Mouse (Mus musculus) ovary, postnatal 36 days (tissue): Measurements from ENCODE around the gene Abcc1.
A peak's percentile ranks its signal among the peaks of the same experiment; 100 is the strongest.

Source experiments
- DNase-seq: peaks from one replicate; pipeline ENCODE4 v3.0.0; 2022; ENCODE audit warnings: low spot score, mixed read lengths

The Abcc1 gene

DNA sequence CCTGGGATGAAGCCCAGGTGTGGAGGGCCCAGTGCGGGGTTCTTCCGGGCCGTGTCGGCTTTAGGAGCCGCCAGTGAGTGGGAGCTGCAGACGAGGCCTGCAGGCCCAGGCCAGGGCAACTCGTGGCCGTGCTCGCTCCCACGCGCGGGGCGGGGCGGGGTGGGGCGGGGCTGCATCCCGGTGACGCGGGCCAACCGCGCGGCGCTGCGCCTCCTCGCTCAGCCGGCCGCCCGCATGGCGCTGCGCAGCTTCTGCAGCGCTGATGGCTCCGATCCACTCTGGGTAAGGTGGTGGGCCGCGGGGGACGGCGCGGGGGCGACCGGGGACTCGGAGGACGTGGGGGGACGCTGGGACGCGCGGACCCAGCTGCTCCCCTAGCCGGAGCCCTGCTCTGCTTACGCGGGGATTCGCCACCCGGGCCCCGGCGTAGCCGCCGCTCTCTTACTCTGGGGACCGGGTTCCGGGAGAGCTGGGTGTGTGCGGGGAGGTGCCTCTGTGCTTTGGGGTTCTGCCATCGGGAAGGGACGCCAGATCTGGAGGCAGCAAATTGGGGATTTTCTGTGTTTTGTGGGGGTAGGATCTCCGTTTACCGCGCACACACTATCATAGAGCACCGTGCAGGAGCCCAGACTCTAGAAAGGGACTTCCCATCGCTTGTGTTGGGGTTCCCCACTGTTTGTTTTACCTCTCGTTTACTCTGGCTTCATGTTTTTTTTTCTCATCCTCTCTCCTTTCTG lies at the start of gene Abcc1:
Gene Abcc1 (plus strand): TSS at position 197 of the 737 bp plus-strand sequence.
- DNase-seq, result peak; percentile 78

DNA sequence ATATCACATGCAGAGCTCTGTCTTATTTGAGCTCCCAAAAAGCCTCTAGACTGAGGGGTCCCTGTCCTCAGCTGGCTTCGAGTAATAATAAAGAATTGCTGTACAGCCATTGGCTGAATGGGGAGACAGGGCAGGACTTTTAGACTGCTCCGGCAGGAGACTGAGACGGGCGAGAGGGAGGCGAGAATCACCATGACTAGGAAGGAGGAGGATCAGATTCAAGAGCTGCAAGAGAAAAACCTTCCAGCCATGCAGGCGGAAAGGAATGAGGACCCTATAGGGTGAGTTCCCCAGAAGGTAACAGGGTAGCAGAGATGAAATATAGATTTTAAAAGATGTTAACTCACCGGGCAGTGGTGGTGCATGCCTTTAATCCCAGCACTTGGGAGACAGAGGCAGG lies 48.4 kb upstream of the Abcc1 start:
- DNase-seq, result no peak

DNA sequence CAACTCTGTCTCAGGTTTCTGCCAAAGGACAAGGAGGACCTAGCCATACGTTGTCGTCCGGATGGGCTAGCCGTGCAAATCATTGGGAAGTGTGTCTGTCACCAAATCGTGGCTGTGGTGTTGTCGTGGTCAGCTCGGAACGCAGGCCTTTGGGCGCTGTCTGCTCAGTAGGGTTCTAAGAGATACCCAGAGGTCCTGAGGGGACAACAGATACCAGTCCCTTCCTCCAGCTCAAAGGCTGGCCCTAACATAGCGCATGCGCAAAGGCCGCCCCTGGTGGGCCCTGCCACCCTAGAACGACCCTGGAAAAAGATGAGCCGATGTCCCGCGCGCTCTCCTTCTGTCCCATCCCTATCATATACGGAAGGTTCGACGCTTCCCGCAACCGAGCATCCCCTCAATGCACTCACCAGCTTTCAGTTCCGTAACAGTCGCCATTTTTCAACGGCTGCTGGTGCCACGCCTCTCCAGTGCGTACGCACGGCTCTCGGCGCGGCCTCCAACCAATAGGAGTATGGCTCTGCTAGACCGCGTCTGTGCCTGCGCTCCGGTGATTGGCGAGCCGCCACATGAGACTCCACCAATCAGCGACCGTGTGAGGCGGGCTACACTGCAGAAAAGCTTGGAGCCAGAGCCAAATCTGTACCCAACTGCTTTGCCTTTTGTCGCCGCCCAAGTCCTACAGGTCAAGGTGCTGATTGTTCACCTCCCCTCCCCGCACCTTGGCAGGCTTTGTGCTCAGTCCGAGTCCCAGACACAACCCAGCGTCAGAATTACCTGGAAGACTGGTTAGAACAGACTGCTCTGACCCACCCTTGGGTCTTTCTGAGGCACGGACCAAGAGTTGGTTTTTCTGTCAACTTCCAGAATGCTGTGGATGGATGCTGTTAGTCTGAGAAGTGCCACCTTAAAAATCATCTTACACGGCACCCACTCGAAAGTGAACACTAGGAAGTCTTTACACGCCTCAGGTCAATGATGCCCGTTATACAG lies 44.2 kb upstream of the Abcc1 start, which contains the start of gene Fopnl:
Gene Fopnl (minus strand): TSS at position 522 of the 993 bp plus-strand sequence.
- peak; percentile 97 for DNase-seq

DNA sequence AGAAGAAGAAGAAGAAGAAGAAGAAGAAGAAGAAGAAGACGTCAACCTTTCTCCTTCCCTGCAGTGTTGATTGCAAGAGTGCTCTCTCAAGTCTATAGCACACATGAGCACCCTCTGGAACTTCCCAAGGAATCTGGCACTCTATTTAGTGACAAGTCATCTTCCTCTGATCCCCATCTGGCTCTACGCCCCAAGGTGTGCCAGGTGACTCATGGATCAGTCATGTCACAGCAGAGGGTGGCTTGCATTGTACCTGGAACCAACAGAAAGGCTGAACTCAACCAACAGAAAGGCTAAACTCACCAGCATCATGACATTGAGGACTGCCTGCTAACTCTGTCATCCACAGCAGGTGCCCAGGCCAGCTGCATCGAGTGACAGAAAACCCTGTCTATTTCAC lies 41.7 kb upstream of the Abcc1 start:
- DNase-seq, result no peak

DNA sequence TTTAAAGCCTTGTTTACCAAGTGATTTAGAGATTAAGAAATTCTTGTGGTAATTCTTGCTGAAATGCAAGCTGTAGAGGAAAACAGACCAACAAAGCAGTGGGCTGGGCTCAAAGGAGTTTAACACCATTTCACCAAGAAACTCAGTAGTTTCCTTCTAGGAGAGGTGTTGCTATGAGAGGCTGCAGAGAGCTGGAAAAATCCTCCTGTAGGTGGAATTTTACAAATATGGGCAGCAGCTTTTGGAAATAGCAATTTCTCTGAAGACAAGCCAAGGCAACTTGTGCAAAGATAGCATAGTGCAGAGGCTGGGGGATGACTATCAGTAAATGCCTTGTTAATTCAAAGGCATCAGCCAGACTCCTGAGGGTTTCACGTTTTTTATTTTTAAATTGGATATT lies 40.9 kb upstream of the Abcc1 start:
- DNase-seq, result no peak

DNA sequence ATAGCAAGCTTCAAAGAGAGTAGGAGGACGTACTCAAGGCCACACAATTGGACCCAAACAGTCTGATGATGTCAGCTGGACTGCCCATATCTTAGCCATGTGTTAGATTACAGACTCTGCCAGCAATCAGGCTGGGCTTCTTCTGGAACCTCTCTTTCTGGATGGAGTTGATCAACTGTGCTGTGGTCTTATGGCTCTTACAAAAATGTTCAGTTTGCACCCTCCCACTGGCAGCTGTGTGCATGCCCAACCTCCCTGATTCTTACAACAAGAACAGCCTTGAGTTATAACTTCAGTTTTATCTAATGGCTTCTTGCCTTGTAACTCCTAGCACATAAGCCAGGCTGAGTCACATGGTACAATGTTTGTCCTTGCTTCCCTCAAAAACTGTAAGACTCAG lies 33.2 kb upstream of the Abcc1 start:
- no peak for DNase-seq

DNA sequence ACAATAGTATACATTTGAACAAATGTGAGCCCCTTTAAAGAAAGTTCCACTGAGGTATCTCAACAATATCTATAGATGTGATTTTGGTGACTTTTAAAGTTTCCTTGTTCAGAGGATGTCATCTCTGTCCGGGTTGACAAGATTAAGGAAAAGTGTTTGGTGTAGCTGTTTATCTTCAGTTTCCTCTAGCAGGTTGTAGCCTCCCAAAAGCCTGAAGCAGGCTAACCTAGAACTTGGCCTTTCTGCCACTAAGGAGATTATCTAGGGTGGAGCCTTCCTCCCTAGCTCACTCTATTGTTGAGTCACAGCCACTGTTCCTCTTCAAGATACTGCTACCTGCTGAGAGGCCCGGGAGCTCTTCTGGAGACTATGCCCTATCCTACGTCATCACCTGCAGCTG lies 16.4 kb upstream of the Abcc1 start:
- no peak for DNase-seq

DNA sequence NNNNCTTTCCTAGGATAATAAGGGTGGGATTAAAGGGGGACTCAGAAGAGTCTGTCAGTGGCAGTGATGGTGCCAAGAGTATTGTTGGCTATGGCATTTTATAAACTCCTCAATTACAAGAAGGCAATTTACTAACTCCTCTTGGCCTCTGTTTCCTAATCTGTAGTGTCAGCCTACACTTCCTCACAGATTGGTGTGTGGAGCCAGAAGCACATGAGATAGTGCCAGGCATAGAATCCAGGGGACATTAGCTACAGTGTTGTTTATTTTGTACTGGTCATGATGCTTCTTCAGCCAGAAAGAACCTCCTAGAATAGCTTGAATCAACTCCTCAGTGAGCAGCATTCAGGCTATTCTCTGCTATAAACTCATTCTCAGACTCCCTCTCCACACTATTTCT lies 9.8 kb upstream of the Abcc1 start:
- DNase-seq, result no peak

DNA sequence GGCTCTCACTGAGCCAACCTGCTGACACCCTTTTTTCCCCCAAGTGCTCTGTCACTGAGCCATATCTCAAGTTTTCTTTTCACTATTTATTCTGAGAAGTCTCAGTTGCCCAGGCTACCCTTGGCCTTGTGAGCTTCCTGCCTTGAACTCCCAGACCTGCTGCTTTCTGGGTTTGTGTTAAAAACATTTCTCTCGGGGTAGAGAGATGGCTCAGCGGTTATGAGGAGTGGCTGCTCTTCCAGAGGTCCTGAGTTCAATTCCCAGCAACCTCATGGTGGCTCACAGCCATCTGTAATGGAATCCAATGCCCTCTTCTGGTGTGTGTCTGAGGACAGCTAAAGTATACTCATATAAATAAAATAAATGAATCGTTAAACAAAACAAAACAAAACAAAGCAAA lies 9.1 kb upstream of the Abcc1 start:
- no peak for DNase-seq

DNA sequence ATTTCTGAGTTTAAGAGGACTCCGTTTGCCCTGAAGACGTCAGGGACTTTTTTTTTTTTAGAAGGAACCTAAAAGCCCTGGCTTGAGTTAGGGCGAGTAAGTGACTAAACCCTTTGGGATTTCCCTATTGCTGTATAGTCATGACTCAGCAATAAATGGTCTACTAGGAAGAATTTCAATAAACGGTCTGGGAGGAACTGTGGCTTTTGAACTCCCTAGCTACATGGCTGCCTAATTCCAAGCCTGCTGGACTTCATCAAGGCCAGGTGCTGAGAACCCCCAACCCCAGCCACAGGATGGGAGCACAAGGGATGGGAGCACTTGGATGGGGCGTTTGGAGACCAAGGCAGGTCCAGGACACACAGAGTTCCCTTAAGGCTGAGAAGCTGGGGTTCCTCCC lies 8.7 kb upstream of the Abcc1 start:
- no peak for DNase-seq

DNA sequence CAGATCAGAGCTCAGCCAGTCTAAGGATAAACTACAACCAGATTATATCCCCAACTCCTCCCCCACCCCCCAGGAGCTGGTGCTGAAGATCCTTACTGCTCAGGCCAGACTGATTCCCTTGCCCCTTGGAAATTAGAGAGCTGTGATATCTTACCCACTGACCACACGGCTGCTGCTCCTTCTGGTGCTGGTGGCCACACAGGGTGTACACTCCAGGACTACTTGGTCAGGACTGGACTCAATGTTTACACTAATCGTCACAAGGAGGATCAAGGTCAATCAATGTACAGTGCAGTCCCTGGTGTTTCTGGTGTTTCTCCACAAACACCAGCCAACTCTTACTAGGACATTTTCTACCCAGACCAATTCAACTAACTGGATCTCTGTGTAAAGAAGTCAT lies 3.5 kb upstream of the Abcc1 start:
- DNase-seq, result no peak

DNA sequence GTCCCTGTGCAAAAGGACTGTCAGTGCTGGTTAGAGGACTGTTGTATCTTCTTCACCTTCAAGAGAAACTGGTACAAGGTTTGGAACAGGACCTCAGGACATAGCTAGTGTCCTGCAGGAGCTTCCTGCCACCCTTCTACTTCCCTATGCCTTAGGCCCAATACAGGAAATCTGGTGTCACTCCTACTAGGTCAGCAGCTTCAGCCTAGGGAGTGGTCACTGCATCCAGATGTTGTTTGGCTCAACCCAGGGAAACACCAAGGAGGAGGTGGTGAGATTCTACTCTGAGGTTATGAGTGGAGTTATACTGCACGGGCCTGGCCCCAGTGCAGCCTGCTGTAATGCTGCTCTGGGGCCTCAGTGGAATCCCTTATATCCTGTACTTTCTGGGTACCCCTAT lies 2.8 kb upstream of the Abcc1 start:
- DNase-seq, result no peak

DNA sequence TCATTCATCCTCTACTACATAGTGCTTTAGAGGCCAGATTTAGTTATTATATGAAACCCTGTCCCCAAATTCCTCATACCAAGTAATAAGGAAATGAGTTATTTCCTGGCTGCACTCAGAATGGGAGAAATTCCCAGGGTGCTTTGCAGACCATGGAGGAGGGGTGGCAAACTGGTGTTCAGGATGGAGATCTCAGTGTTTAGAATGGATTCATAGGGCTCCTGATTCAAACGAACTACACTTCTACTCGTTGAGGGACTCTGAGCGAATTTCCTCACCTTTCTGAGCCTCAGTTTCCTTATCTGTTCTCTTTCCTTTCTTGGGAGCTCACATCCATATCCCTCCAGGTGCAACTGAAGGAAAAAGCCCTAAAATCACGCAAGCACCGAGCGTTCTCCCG lies 427 bp upstream of the Abcc1 start:
- DNase-seq, result no peak

DNA sequence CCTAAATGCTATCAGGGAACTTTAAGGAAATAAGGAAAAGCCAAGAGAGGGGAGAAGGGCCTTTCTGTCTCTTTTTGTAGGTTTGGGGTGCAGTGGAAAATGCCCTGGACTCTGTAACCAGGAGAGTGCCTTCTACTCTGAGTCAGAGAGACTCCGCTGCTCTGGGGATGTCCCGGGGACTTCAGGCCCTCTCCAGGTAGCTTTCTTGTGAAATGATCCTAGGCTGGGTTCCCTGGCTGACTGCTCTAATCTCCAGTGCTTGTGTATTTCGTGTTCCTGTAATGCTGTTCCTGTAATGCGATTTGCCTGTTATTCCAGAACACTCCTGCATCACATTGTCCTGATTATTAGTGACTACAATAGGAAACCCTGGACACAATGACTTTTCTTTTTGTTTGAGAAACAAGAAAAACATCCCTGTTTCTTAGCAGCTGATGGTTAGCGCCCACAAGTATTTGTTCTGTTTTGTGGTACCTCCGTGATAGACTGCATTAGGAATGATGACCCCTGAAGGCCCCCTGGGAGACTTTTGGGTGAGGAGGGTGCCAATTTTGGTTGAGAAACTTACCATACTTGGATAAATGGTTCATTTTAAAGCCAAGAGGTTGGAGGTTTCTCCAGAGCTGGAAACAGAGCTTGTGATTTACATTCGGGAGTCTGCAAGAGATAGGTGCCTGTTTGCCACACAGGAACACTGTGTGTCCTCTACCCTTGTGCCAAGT lies 902 bp downstream of the Abcc1 start:
- no peak for DNase-seq

DNA sequence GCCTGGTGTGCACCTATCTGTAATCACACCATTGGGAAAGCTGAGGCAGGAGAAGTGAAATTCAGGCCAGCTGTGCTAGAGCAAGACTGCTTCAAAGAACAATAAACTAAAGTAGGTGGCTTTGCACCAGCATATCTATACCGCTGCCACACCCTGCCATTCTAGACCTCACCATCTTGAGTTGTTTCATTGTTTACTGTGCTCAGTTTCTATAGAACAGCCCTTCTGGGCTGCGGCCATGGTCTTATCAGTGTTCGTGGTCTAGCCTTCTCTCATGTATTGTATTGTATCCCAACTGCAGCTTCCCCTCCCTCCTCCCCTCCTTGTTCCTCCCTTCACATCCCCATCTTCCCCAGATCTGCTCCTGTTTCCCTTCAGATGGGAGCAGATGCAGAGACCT lies 2.1 kb downstream of the Abcc1 start:
- no peak for DNase-seq

DNA sequence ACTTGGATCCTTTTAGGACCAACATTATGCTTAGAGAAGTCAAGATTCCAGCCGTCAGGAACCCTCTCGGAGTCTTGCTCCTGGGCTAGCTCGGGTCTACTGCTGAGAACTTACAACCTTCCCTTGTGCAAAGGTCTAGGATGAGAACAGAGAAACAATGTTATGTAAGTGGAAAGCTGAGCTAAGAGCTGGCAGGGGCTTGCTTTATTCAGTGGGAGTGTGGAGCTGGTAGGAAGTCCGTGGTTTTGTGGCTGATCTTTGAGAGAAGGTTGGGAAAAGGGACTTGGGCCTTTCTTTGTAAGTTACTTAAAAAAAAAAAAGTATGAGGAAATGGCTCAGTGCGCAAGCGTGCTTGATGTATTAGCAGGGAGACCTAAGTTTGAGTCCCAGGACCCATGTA lies 2.7 kb downstream of the Abcc1 start:
- no peak for DNase-seq

DNA sequence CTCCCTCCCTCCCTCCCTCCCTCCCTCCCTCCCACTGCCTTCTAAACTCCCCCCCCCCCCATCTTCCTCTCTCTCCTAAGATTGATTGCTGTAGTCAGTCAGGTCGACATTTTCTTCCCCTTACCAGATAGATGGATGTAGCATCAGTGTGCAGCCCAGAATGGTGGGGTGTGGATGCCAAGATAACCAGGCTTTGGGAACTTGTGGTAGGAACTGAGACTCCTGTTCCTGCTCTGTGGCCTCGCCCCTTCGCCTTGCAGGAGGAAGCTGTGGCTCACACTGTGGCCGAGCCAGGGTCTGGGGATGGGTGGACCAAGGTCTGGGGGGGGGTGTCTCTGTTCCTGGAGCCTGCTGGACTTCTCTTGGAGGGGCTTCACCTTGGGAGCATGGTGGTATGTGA lies 4.1 kb downstream of the Abcc1 start:
- no peak for DNase-seq

DNA sequence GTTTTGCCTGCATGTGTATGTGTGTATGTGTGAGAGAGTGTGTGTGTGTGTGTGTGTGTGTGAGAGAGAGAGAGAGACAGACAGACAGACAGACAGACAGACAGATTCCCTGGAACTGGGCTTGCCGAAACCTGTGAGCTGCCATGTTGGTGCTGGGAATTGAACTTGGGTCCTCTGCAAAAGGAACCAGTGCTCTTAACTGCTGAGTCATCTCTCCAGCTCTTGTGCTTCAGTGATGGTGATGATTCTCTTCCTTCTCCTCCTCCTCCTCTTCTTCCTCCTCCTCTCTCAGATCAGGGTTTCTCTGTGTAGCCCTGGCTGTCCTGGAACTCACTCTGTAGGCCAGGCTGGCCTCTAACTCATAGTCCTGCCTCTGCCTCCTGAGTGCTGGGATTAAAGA lies 4.7 kb downstream of the Abcc1 start:
- DNase-seq, result no peak

DNA sequence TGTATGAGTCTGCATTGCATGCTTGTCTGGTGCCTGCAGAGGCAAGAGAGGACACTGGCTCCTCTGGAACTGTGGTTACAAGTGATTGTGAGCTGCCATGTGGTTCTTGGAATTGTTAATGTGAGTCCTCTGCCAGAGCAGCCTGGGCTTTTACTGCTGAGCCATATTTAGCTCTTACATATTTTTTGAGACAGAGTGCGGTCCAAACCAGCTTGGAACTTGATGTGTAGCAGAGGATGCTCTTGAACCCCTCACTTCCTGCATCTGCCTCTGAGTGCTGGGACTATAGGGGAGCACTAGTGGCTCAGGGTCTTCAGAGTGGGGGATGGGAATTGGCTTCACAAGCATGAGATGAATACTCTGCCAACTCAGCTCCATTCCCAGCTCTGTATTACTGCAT lies 10.0 kb downstream of the Abcc1 start:
- DNase-seq, result no peak

DNA sequence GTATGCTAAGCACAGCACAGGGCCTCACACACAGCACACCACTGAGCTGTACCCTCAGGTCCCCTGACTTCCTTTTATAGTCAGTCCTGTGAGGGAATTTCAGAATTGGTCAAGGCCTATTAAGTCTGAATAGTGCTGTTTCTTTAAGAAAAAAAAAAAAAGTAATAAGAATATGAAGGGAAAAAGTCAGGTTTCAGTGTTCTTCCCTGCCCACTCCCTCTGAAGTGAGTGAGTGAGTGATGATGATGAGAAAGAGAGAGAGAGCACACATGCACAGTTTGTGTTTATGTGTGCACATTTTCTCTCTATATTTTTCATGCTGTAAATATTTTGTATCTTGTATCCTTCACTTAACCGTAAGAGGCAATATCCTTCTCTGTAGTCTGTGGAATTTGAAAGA lies 11.0 kb downstream of the Abcc1 start:
- no peak for DNase-seq

DNA sequence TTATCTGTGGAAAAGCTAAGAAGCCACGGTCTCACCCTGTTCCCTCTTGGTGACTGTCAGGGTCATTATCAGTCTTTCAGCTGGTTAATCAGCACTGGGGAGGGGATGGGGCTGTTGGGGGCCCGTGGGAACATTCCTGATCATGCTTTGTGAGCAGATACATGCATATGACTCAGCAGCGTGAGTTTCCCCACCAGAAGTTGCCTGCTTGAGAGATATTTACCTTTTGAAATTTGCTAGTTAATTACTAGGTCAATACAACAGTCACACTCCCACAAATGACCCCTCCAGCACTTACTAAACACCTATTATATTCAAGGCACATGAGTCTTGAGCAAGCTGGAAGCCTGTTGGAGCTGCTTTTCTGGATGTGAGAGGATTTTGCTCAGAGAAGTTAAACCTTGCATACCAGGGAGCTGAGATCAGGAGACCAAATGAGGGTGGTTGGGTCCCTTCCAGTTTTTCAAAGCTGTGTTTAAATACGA lies 11.5 kb downstream of the Abcc1 start:
- DNase-seq, result no peak

DNA sequence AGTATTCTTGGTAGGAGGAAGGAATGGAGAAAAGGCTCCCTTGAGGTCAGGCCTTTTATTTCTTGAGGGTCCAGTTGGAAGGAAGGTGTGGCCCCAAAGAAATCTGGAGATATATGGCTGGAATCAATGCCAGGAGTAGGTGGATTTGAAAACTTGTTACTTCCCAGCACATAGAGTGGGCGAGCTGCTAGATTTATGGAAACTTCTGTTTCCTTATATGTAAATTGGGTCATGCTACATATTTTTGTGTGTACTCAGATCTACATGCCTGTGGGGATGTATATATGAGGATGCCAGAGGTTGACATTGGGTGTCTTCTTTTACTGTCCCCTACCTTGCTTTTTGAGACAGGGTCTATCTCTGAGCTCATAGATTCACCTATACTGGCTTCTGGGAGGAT lies 14.6 kb downstream of the Abcc1 start:
- DNase-seq, result no peak
